Mouse (Mus musculus) liver, embryonic 11.5 days (tissue): ENCODE results near the gene Stc2. TPM values are rescaled to one million over a fixed set of nuclear protein-coding genes. Genes with fewer than 3 reads are reported as not detected.
A peak's percentile ranks its signal among the peaks of the same experiment; 100 is the strongest.

Source experiments
- ATAC-seq: fragments of 200-750 bp; cut with Nextera tagmentation; replicated peaks from 2 replicates; pipeline ENCODE4 v1.8.0; 2017; ENCODE audit warnings: moderate number of reproducible peaks, mild to moderate bottlenecking, moderate TSS enrichment, moderate library complexity; ENCODE audit not compliant: low FRiP score
- DNase-seq: peaks from one replicate; pipeline ENCODE4 v3.0.0-alpha.2; 2017; ENCODE audit warnings: low spot score
- H3K27ac ChIP-seq: fragments of 300-500 bp; sonication (generic); 2 replicates; pipeline ENCODE4 v1.5.1; 2014; ENCODE audit warnings: mild to moderate bottlenecking, low read depth, low read length, control low read depth
- H3K27me3 ChIP-seq: fragments of 300-500 bp; sonication (generic); replicated peaks from 2 replicates; pipeline ENCODE4 v1.6.1; 2014; ENCODE audit warnings: low read length, mixed read lengths; ENCODE audit not compliant: control insufficient read depth, insufficient read depth
- H3K36me3 ChIP-seq: fragments of 300-500 bp; sonication (generic); 2 replicates; pipeline ENCODE4 v1.6.1; 2014; ENCODE audit warnings: mild to moderate bottlenecking, low read length, moderate library complexity, mixed read lengths; ENCODE audit not compliant: control insufficient read depth, insufficient read depth
- H3K4me1 ChIP-seq: fragments of 300-500 bp; sonication (generic); replicated peaks from 2 replicates; pipeline ENCODE4 v1.6.1; 2014; ENCODE audit warnings: low read length, mixed read lengths; ENCODE audit not compliant: control insufficient read depth, insufficient read depth
- H3K4me2 ChIP-seq: fragments of 300-500 bp; sonication (generic); 2 replicates; pipeline ENCODE4 v1.6.1; 2014; ENCODE audit warnings: mild to moderate bottlenecking, control low read depth, moderate library complexity
- H3K4me3 ChIP-seq: fragments of 300-500 bp; sonication (generic); 2 replicates; pipeline ENCODE4 v1.5.1; 2014; ENCODE audit warnings: low read depth, low read length, control low read depth
- H3K9ac ChIP-seq: fragments of 300-500 bp; sonication (generic); 2 replicates; pipeline ENCODE4 v1.6.1; 2014; ENCODE audit warnings: low read depth, low read length, control low read depth
- H3K9me3 ChIP-seq: fragments of 300-500 bp; sonication (generic); 2 replicates; pipeline ENCODE4 v1.6.1; 2016; ENCODE audit warnings: low read length, inconsistent platforms, mixed read lengths; ENCODE audit not compliant: control insufficient read depth
- WGBS: fragments of 180-500 bp; shearing (Covaris S2); extraction: QIAGEN DNeasy Blood & Tissue Kit; methylation state at CpG from one replicate; pipeline ENCODE4 v1.1.7; 2014; 5-methylcytosine and 5-hydroxymethylcytosine counted together
- polyA plus RNA-seq: library from polyadenylated mRNA; unstranded; fragments of >200 nt; fragmentation: Nextera tagmentation; extraction: Ambion mirVana; gene quantifications from 2 replicates; pipeline ENCODE4 v1.2.1, GENCODE M21; 2014

Stc2 gene
- polyA plus RNA-seq = 1.6 and 2.3 TPM in 2 replicates

- peak; percentile 77 for DNase-seq
- H3K9ac ChIP-seq = peak within 1 kb of the TSS; percentile 68
- H3K27me3 ChIP-seq = peaks cover 39% of the 10 kb centered on the region
- peak within 1 kb of the TSS; percentile 62 for H3K4me3 ChIP-seq
- WGBS = under 1% methylated on average over 51 of the region's 51 CpGs
- H3K36me3 ChIP-seq = no peaks in the 10 kb centered on the region
- no peak within 1 kb of the TSS for H3K27ac ChIP-seq
- ATAC-seq = peak; percentile 74
- no peaks in the 10 kb centered on the region for H3K9me3 ChIP-seq
- H3K4me1 ChIP-seq = peaks cover 14% of the 10 kb centered on the region
- H3K4me2 ChIP-seq = peak within 1 kb of the TSS; percentile 94
Observed at GRCm38 (mm10) chr11:31369648-31370286, at the start of gene Stc2. Gene Stc2, minus strand, starts transcription at chr11:31370074.

DNA sequence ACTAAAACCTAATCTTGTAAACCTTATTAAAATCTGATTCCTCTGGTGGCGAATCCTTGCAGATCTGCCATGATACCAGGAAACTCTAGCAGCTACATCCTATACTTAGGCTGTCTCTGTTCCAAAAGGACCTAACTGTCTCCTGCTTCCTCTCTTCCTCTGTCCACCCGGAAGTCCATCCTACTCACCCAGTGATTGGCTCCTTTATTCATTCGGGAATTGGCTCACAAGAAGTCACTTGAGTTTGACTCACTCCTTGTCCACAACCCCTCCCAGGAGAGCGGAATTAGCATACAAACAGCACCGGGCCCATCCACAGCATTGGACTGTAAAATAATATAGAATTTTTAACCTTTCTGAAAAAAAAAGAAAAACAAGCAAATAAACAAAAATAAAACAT is 47.2 kb upstream of the Stc2 start:
- Histone ChIP-seq H3K36me3 (no peaks in the 10 kb centered on the region), H3K4me3 (no peak overlapping the region), H3K27ac (no peak overlapping the region), H3K9ac (no peak overlapping the region), H3K4me1 (no peaks in the 10 kb centered on the region), H3K4me2 (no peak overlapping the region), H3K9me3 (no peaks in the 10 kb centered on the region), H3K27me3 (no peaks in the 10 kb centered on the region)
- no peak for ATAC-seq
- no peak for DNase-seq
- 69% methylated on average over 5 of the region's 5 CpGs for WGBS

- 67% methylated on average over 3 of the region's 3 CpGs for WGBS
- H3K27ac ChIP-seq = no peak overlapping the region
- H3K36me3 ChIP-seq = no peaks in the 10 kb centered on the region
- no peak for ATAC-seq
- H3K9ac ChIP-seq = no peak overlapping the region
- no peak overlapping the region for H3K4me3 ChIP-seq
- H3K4me1 ChIP-seq = no peaks in the 10 kb centered on the region
- no peaks in the 10 kb centered on the region for H3K9me3 ChIP-seq
- no peak for DNase-seq
- no peaks in the 10 kb centered on the region for H3K27me3 ChIP-seq
- no peak overlapping the region for H3K4me2 ChIP-seq
Observed at GRCm38 (mm10) chr11:31412376-31412775, 42.5 kb upstream of the Stc2 start.

- 74% methylated on average over 1 of the region's 1 CpGs for WGBS
- no peaks in the 10 kb centered on the region for H3K9me3 ChIP-seq
- H3K27me3 ChIP-seq = no peaks in the 10 kb centered on the region
- H3K4me3 ChIP-seq = no peak overlapping the region
- H3K9ac ChIP-seq = no peak overlapping the region
- ATAC-seq (no peak), DNase-seq (no peak)
- H3K4me1 ChIP-seq = no peaks in the 10 kb centered on the region
- no peak overlapping the region for H3K4me2 ChIP-seq
- no peak overlapping the region for H3K27ac ChIP-seq
- H3K36me3 ChIP-seq = no peaks in the 10 kb centered on the region
Observed at GRCm38 (mm10) chr11:31406736-31407135, 36.9 kb upstream of the Stc2 start.

- Histone ChIP-seq H3K4me2 (no peak overlapping the region), H3K9me3 (no peaks in the 10 kb centered on the region), H3K9ac (no peak overlapping the region), H3K27ac (no peak overlapping the region), H3K4me1 (no peaks in the 10 kb centered on the region), H3K36me3 (no peaks in the 10 kb centered on the region), H3K4me3 (no peak overlapping the region), H3K27me3 (no peaks in the 10 kb centered on the region)
- WGBS = 79% methylated on average over 1 of the region's 1 CpGs
- no peak for ATAC-seq
- no peak for DNase-seq
Observed at GRCm38 (mm10) chr11:31403080-31403479, 33.2 kb upstream of the Stc2 start.

DNA sequence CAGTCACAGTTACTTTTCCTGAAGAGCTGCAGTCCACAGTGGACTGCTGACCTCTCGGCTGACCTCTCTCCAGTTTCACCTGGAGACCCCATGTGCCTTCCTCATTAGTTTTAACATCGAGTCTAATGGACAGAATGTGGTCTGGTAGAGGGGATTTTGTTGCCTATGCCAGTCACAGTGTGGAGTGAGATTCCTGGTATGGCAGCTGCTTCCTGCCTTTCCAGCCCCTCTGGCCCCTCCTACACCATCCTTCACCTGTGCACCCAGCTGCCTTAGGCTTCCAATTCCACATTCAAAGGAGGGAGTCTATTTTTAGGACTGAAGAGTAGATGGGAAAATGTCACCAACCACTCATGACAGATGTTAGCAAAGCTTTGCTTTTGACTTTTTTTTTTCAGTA is 28.7 kb upstream of the Stc2 start:
- Histone ChIP-seq H3K9ac (no peak overlapping the region), H3K36me3 (no peaks in the 10 kb centered on the region), H3K4me1 (no peaks in the 10 kb centered on the region), H3K9me3 (no peaks in the 10 kb centered on the region), H3K27ac (no peak overlapping the region), H3K4me3 (no peak overlapping the region), H3K4me2 (no peak overlapping the region), H3K27me3 (no peaks in the 10 kb centered on the region)
- 69% methylated on average over 2 of the region's 2 CpGs for WGBS
- ATAC-seq (no peak), DNase-seq (no peak)

DNA sequence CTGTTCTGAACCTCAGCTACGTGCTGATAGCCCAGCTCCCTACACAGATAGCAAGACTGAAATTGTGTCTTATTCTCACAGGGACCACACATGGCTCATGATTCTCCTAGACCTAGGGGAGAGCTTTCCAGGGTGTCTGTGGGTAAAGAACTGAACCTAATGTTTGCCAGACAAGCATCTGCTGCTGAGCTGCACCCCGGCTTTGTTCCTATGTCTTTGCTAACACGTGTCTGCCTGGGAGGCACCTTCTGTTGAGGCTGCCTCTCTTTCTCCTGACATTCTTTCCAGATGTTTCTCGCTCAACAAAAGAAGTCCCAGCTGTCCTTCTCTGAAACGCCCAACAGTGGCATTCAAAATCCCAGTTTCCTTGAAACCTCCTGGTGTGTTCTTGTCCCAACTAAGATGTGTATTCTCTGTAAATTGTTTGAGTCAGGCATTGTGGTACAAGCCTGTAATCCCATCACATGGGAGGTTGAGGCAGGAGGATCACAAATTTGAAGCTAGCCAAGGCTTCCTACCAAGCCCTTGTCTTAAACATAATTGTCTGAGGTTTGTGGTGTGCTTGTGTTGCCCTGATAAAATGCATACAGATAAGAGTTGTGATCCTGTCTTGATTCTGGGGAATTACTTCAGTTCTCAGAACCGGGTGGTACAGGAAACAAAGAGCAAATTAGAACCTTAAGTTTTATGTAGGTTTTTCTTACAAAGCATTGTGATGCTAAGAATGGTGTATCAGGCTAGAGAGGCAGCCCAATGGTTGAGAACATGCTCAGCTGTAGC is 27.0 kb upstream of the Stc2 start:
- 61% methylated on average over 6 of the region's 6 CpGs for WGBS
- no peak for ATAC-seq

GRCm38 (mm10) chr11:31394026-31394425 is 24.2 kb upstream of the Stc2 start:
- Histone ChIP-seq H3K27ac (no peak overlapping the region), H3K9me3 (no peaks in the 10 kb centered on the region), H3K9ac (no peak overlapping the region), H3K4me1 (no peaks in the 10 kb centered on the region), H3K4me2 (no peak overlapping the region), H3K36me3 (no peaks in the 10 kb centered on the region), H3K27me3 (no peaks in the 10 kb centered on the region), H3K4me3 (no peak overlapping the region)
- ATAC-seq (no peak), DNase-seq (no peak)
- WGBS = 75% methylated on average over 6 of the region's 6 CpGs

More for the DNA sequence above, 27.0 kb upstream of the Stc2 start:
- no peak overlapping the region for H3K4me2 ChIP-seq
- no peaks in the 10 kb centered on the region for H3K27me3 ChIP-seq
- DNase-seq = no peak
- no peak overlapping the region for H3K9ac ChIP-seq
- no peaks in the 10 kb centered on the region for H3K9me3 ChIP-seq
- H3K4me3 ChIP-seq = no peak overlapping the region
- H3K27ac ChIP-seq = no peak overlapping the region
- H3K4me1 ChIP-seq = no peaks in the 10 kb centered on the region
- no peaks in the 10 kb centered on the region for H3K36me3 ChIP-seq

- no peak overlapping the region for H3K27ac ChIP-seq
- H3K4me1 ChIP-seq = no peaks in the 10 kb centered on the region
- ATAC-seq (no peak), DNase-seq (no peak)
- no peaks in the 10 kb centered on the region for H3K36me3 ChIP-seq
- WGBS = 71% methylated on average over 5 of the region's 5 CpGs
- no peaks in the 10 kb centered on the region for H3K9me3 ChIP-seq
- H3K9ac ChIP-seq = no peak overlapping the region
- no peak overlapping the region for H3K4me2 ChIP-seq
- H3K27me3 ChIP-seq = no peaks in the 10 kb centered on the region
- H3K4me3 ChIP-seq = no peak overlapping the region
Observed at GRCm38 (mm10) chr11:31392340-31392739, 22.5 kb upstream of the Stc2 start.
